Mouse (Mus musculus): ENCODE data around the gene Gm19935. TPM values are rescaled to one million over a fixed set of nuclear protein-coding genes. Genes with fewer than 3 reads are reported as not detected.

Gene Gm19935
- polyA plus RNA-seq (2015; fragmentation: Nextera tagmentation; extraction: Ambion mirVana), result not detected in 2 replicates

- no peaks in the 10 kb centered on the region for H3K36me3 ChIP-seq
- no peak within 1 kb of the TSS for H3K4me3 ChIP-seq (replicated peaks)
- H3K27ac ChIP-seq, result no peak within 1 kb of the TSS
- H3K9me3 ChIP-seq, result no peaks in the 10 kb centered on the region
- H3K4me1 ChIP-seq, result no peaks in the 10 kb centered on the region
- 73% methylated on average over 2 of the region's 2 CpGs for WGBS
- H3K9ac ChIP-seq, result no peak within 1 kb of the TSS
- H3K27me3 ChIP-seq (replicated peaks), result no peaks in the 10 kb centered on the region
- ATAC-seq (ENCODE audit: insufficient read depth, low FRiP score, low read depth), result no peak
- H3K4me2 ChIP-seq, result no peak within 1 kb of the TSS
These were observed at the start of gene Gm19935 for GRCm38 (mm10) chr8:90817293-90817692. TSS of gene Gm19935 (minus strand) at chr8:90817393.

GRCm38 (mm10) chr8:90862038-90862437 is 44.8 kb upstream of the Gm19935 start:
- WGBS, result 11% methylated on average over 9 of the region's 9 CpGs
- peak; percentile 70 for ATAC-seq (ENCODE audit: insufficient read depth, low FRiP score, low read depth)
- Histone ChIP-seq H3K4me2 (peak overlapping the region; percentile 25), H3K4me1 (peaks cover 18% of the 10 kb centered on the region), H3K4me3 (replicated peaks) (no peak overlapping the region), H3K36me3 (no peaks in the 10 kb centered on the region), H3K27ac (peak overlapping the region; percentile 93), H3K9me3 (no peaks in the 10 kb centered on the region), H3K9ac (no peak overlapping the region), H3K27me3 (replicated peaks) (no peaks in the 10 kb centered on the region)

GRCm38 (mm10) chr8:90861266-90861944 is 44.2 kb upstream of the Gm19935 start:
- Histone ChIP-seq H3K36me3 (no peaks in the 10 kb centered on the region), H3K4me2 (peak overlapping the region; percentile 25), H3K9ac (no peak overlapping the region), H3K27ac (peak overlapping the region; percentile 93), H3K4me1 (peaks cover 18% of the 10 kb centered on the region), H3K27me3 (replicated peaks) (no peaks in the 10 kb centered on the region), H3K9me3 (no peaks in the 10 kb centered on the region), H3K4me3 (replicated peaks) (no peak overlapping the region)
- no peak for ATAC-seq (ENCODE audit: insufficient read depth, low FRiP score, low read depth)
- WGBS, result 22% methylated on average over 9 of the region's 9 CpGs

GRCm38 (mm10) chr8:90858071-90858470 is 40.9 kb upstream of the Gm19935 start:
- H3K4me3 ChIP-seq (replicated peaks), result no peak overlapping the region
- no peaks in the 10 kb centered on the region for H3K36me3 ChIP-seq
- peaks cover 33% of the 10 kb centered on the region for H3K4me1 ChIP-seq
- H3K9ac ChIP-seq, result no peak overlapping the region
- WGBS, result 85% methylated on average over 2 of the region's 2 CpGs
- H3K4me2 ChIP-seq, result no peak overlapping the region
- no peaks in the 10 kb centered on the region for H3K9me3 ChIP-seq
- no peak overlapping the region for H3K27ac ChIP-seq
- no peaks in the 10 kb centered on the region for H3K27me3 ChIP-seq (replicated peaks)
- ATAC-seq (ENCODE audit: insufficient read depth, low FRiP score, low read depth), result no peak

- Histone ChIP-seq H3K9ac (no peak overlapping the region), H3K9me3 (no peaks in the 10 kb centered on the region), H3K4me3 (replicated peaks) (no peak overlapping the region), H3K4me2 (no peak overlapping the region), H3K36me3 (no peaks in the 10 kb centered on the region), H3K4me1 (peaks cover 28% of the 10 kb centered on the region), H3K27ac (no peak overlapping the region), H3K27me3 (replicated peaks) (no peaks in the 10 kb centered on the region)
- no peak for ATAC-seq (ENCODE audit: insufficient read depth, low FRiP score, low read depth)
- WGBS, result 58% methylated on average over 1 of the region's 1 CpGs
These were observed 39.8 kb upstream of the Gm19935 start for GRCm38 (mm10) chr8:90856952-90857351.

GRCm38 (mm10) chr8:90856171-90856570 is 39.0 kb upstream of the Gm19935 start:
- H3K4me2 ChIP-seq, result no peak overlapping the region
- ATAC-seq (ENCODE audit: insufficient read depth, low FRiP score, low read depth), result no peak
- H3K4me1 ChIP-seq, result peaks cover 20% of the 10 kb centered on the region
- H3K4me3 ChIP-seq (replicated peaks), result no peak overlapping the region
- H3K9me3 ChIP-seq, result no peaks in the 10 kb centered on the region
- no peak overlapping the region for H3K27ac ChIP-seq
- no peaks in the 10 kb centered on the region for H3K36me3 ChIP-seq
- WGBS, result 90% methylated on average over 3 of the region's 3 CpGs
- no peak overlapping the region for H3K9ac ChIP-seq
- no peaks in the 10 kb centered on the region for H3K27me3 ChIP-seq (replicated peaks)

- Histone ChIP-seq H3K27ac (peak overlapping the region; percentile 65), H3K4me1 (peaks cover 20% of the 10 kb centered on the region), H3K27me3 (replicated peaks) (no peaks in the 10 kb centered on the region), H3K4me3 (replicated peaks) (no peak overlapping the region), H3K9me3 (no peaks in the 10 kb centered on the region), H3K9ac (no peak overlapping the region), H3K4me2 (peak overlapping the region; percentile 31), H3K36me3 (no peaks in the 10 kb centered on the region)
- WGBS, result 13% methylated on average over 10 of the region's 10 CpGs
- ATAC-seq (ENCODE audit: insufficient read depth, low FRiP score, low read depth), result peak; percentile 64
These were observed 37.5 kb upstream of the Gm19935 start for GRCm38 (mm10) chr8:90854671-90855161.

GRCm38 (mm10) chr8:90853971-90854670 is 36.9 kb upstream of the Gm19935 start:
- ATAC-seq (ENCODE audit: insufficient read depth, low FRiP score, low read depth), result no peak; the same call in 1 of the 2 replicates
- Histone ChIP-seq H3K36me3 (no peaks in the 10 kb centered on the region), H3K27me3 (replicated peaks) (no peaks in the 10 kb centered on the region), H3K9ac (no peak overlapping the region), H3K4me3 (replicated peaks) (no peak overlapping the region), H3K4me2 (peak overlapping the region; percentile 31), H3K9me3 (no peaks in the 10 kb centered on the region), H3K27ac (peak overlapping the region; percentile 65; the same call in 1 of the 2 replicates), H3K4me1 (peaks cover 19% of the 10 kb centered on the region)
- WGBS, result 59% methylated on average over 9 of the region's 9 CpGs

GRCm38 (mm10) chr8:90851544-90851943 is 34.4 kb upstream of the Gm19935 start:
- H3K36me3 ChIP-seq, result no peaks in the 10 kb centered on the region
- no peak overlapping the region for H3K4me2 ChIP-seq
- H3K27me3 ChIP-seq (replicated peaks), result no peaks in the 10 kb centered on the region
- ATAC-seq (ENCODE audit: insufficient read depth, low FRiP score, low read depth), result no peak
- H3K27ac ChIP-seq, result no peak overlapping the region
- peaks cover 19% of the 10 kb centered on the region for H3K4me1 ChIP-seq
- no peak overlapping the region for H3K4me3 ChIP-seq (replicated peaks)
- no peak overlapping the region for H3K9ac ChIP-seq
- H3K9me3 ChIP-seq, result no peaks in the 10 kb centered on the region
- WGBS, result 61% methylated on average over 8 of the region's 8 CpGs

GRCm38 (mm10) chr8:90849462-90850050 is 32.4 kb upstream of the Gm19935 start:
- Histone ChIP-seq H3K4me3 (replicated peaks) (no peak overlapping the region), H3K4me2 (no peak overlapping the region), H3K27me3 (replicated peaks) (no peaks in the 10 kb centered on the region), H3K4me1 (peaks cover 13% of the 10 kb centered on the region), H3K36me3 (no peaks in the 10 kb centered on the region), H3K27ac (no peak overlapping the region), H3K9ac (no peak overlapping the region), H3K9me3 (no peaks in the 10 kb centered on the region)
- no peak for ATAC-seq (ENCODE audit: insufficient read depth, low FRiP score, low read depth)
- 63% methylated on average over 11 of the region's 11 CpGs for WGBS

GRCm38 (mm10) chr8:90847980-90848379 is 30.8 kb upstream of the Gm19935 start:
- H3K9ac ChIP-seq, result no peak overlapping the region
- no peaks in the 10 kb centered on the region for H3K27me3 ChIP-seq (replicated peaks)
- 85% methylated on average over 7 of the region's 7 CpGs for WGBS
- no peak overlapping the region for H3K27ac ChIP-seq
- no peak overlapping the region for H3K4me3 ChIP-seq (replicated peaks)
- H3K4me1 ChIP-seq, result 0 out of 2 replicates have a peak, but pooled peaks cover 4% of the 10 kb centered on the region
- H3K36me3 ChIP-seq, result no peaks in the 10 kb centered on the region
- no peak for ATAC-seq (ENCODE audit: insufficient read depth, low FRiP score, low read depth)
- H3K9me3 ChIP-seq, result no peaks in the 10 kb centered on the region
- no peak overlapping the region for H3K4me2 ChIP-seq

Measured in stomach, embryonic 15.5 days (tissue).